Mouse (Mus musculus) kidney, embryonic 14.5 days (tissue): ENCODE measurements around the gene Ppp2r5a. TPM values are rescaled to one million over a fixed set of nuclear protein-coding genes. Genes with fewer than 3 reads are reported as not detected.

Source experiments
- ATAC-seq: fragments of 200-750 bp; cut with Nextera tagmentation; 2 replicates; pipeline ENCODE4 v1.8.0; 2017; ENCODE audit warnings: moderate number of reproducible peaks, mild to moderate bottlenecking, moderate TSS enrichment, moderate library complexity; ENCODE audit not compliant: low FRiP score, low TSS enrichment
- H3K27ac ChIP-seq: fragments of 300-500 bp; sonication (generic); 2 replicates; pipeline ENCODE4 v1.5.1; 2014; ENCODE audit warnings: low read depth, mild to moderate bottlenecking, low read length, moderate library complexity, mixed read lengths
- H3K27me3 ChIP-seq: fragments of 300-500 bp; sonication (generic); 2 replicates; pipeline ENCODE4 v1.6.1; 2014; ENCODE audit warnings: mild to moderate bottlenecking, low read length; ENCODE audit not compliant: control insufficient read depth, insufficient read depth
- H3K36me3 ChIP-seq: fragments of 300-500 bp; sonication (generic); 2 replicates; pipeline ENCODE4 v1.6.1; 2014; ENCODE audit warnings: low read length, mixed read lengths; ENCODE audit not compliant: control insufficient read depth, insufficient read depth
- H3K4me1 ChIP-seq: fragments of 300-500 bp; sonication (generic); 2 replicates; pipeline ENCODE4 v1.6.1; 2014; ENCODE audit warnings: low read length, mixed read lengths; ENCODE audit not compliant: control insufficient read depth, insufficient read depth
- H3K4me2 ChIP-seq: fragments of 300-500 bp; sonication (generic); replicated peaks from 2 replicates; pipeline ENCODE4 v1.6.1; 2014; ENCODE audit warnings: low read depth, mild to moderate bottlenecking, low read length
- H3K4me3 ChIP-seq: fragments of 300-500 bp; sonication (generic); 2 replicates; pipeline ENCODE4 v1.5.1; 2014; ENCODE audit warnings: mild to moderate bottlenecking, low read length
- H3K9ac ChIP-seq: fragments of 300-500 bp; sonication (generic); 2 replicates; pipeline ENCODE4 v1.6.1; 2014; ENCODE audit warnings: low read depth, mild to moderate bottlenecking, low read length, moderate library complexity
- H3K9me3 ChIP-seq: fragments of 300-500 bp; sonication (generic); 2 replicates; pipeline ENCODE4 v1.6.1; 2016; ENCODE audit warnings: low read length; ENCODE audit not compliant: control insufficient read depth
- WGBS: fragments of 180-500 bp; shearing (Covaris S2); extraction: QIAGEN DNeasy Blood & Tissue Kit; methylation state at CpG from one replicate; pipeline ENCODE4 v1.1.7; 2014; 5-methylcytosine and 5-hydroxymethylcytosine counted together
- polyA plus RNA-seq: library from polyadenylated mRNA; unstranded; fragments of >200 nt; fragmentation: Nextera tagmentation; extraction: Ambion mirVana; gene quantifications from 2 replicates; pipeline ENCODE4 v1.2.1, GENCODE M21; 2014

Ppp2r5a gene
- polyA plus RNA-seq, 1 experiment from 2014 or later, result 25.0 TPM

DNA sequence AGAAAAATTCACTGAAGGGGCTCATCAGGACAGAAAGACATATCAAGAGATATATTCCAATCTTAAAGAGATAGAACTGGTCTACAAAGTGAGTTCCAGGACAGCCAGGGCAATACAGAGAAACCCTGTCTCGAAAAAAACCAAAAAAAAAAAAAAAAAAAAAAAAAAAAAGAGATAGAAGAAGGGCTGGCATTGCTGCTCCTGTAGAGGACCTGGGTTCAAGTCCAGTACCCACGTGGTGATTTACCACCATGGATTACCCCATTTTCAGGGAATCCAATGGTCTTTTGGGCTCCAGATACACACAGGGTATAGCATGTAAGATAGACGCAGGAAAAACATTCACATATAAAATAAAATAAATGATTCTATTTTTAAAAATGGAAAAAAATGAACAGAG is 22.2 kb downstream of the Ppp2r5a start:
- H3K36me3 ChIP-seq, result no peaks in the 10 kb centered on the region
- H3K27ac ChIP-seq, result no peak overlapping the region
- no peak overlapping the region for H3K9ac ChIP-seq
- no peaks in the 10 kb centered on the region for H3K4me1 ChIP-seq
- no peak overlapping the region for H3K4me2 ChIP-seq
- H3K4me3 ChIP-seq, result no peak overlapping the region
- 92% methylated on average over 3 of the region's 3 CpGs for WGBS
- no peaks in the 10 kb centered on the region for H3K27me3 ChIP-seq
- ATAC-seq, result no peak
- H3K9me3 ChIP-seq, result no peaks in the 10 kb centered on the region

DNA sequence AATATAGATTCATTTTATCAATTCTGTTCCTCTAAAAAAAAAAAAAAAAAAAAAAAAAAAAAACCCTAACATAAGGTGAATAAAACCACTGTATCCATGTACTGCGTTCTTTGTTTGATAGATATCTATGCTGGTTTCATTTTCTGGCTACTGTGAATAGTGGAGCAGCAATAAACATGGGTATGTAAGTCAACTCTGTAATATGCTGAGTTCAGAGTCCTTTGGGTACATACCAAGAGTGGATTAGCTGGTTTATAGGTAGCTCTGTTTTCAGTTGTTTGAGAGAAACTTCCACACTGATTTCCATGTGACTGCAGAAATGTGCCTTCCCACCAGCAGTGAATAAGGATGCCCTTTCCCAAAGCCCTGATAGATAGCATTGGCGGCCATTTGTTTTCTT is 25.0 kb downstream of the Ppp2r5a start:
- no peaks in the 10 kb centered on the region for H3K4me1 ChIP-seq
- H3K36me3 ChIP-seq, result no peaks in the 10 kb centered on the region
- no peaks in the 10 kb centered on the region for H3K9me3 ChIP-seq
- no peaks in the 10 kb centered on the region for H3K27me3 ChIP-seq
- no peak overlapping the region for H3K4me2 ChIP-seq
- H3K4me3 ChIP-seq, result no peak overlapping the region
- ATAC-seq, result no peak
- H3K9ac ChIP-seq, result no peak overlapping the region
- H3K27ac ChIP-seq, result no peak overlapping the region
- WGBS, result 95% methylated on average over 2 of the region's 2 CpGs

DNA sequence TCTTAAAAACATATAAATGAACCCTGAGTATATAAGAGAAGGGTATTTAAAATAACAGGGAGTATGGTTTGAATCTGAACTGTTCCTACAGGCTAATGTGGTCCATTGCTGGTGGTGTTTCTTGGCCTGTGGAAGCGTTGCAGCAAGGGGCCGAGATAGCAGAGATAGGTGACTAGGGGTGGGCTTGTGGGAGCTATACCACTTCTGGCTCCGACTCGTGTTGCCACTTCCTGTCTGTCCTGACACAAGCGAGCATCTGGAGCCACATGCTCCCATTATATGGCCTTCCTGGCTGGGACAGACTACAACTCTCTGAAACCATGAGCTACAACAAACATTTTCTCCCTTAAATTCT is 27.5 kb downstream of the Ppp2r5a start:
- H3K36me3 ChIP-seq, result peaks cover 3% of the 10 kb centered on the region; the same call in 1 of the 2 replicates
- no peaks in the 10 kb centered on the region for H3K27me3 ChIP-seq
- no peaks in the 10 kb centered on the region for H3K9me3 ChIP-seq
- H3K4me1 ChIP-seq, result no peaks in the 10 kb centered on the region
- H3K4me2 ChIP-seq, result no peak overlapping the region
- no peak overlapping the region for H3K9ac ChIP-seq
- H3K27ac ChIP-seq, result no peak overlapping the region
- no peak for ATAC-seq
- no peak overlapping the region for H3K4me3 ChIP-seq
- WGBS, result 89% methylated on average over 5 of the region's 5 CpGs

DNA sequence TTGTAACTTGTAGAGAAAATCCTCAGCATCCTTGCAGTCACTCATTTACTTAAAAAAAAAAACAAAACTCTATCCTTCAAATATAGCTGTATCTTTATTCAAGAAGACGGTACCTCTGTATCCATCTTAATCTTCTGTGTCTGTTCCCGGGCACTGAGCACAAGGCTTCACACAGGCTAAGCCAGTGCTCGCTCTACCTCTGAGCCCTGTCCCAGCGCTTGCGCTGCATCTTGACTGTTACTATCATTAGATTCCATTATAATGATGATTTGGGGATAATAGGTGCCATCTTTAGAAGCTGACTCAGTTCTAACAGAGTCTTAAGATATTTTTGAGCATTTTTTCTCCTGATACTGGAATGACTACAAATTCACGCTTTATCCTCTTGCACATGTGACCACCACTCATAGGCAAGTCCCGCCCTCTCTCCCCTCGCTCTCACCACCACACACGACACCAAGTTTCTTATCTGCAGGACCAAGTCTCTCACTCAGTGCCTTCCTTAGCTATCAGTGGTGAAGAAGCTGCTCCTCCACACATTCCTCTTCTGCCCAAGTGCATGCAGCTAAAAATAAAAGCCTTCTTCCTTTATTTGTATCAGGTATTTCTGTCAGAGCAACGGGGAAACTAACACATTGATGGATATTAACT is 28.0 kb downstream of the Ppp2r5a start:
- ATAC-seq, result no peak
- WGBS, result 92% methylated on average over 10 of the region's 10 CpGs

DNA sequence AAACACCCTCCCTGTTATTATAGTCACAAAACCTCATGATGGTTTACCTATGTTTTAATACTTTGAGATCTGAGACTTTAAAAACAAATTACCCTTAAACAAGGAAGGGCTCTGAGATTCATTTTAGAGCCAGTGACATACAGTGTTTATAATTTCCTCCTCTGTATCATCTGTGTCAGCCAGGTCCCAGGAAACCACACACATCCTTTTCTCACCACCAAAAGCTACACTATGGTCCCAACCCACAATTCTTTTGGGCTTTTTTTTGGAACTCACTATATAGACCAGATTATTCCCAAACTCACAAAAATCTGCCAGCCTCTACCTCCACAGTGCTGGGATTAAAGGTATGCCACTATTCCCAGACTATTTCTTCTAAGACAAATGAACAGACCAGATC is 33.9 kb downstream of the Ppp2r5a start:
- Histone ChIP-seq H3K9ac (no peak overlapping the region), H3K9me3 (no peaks in the 10 kb centered on the region), H3K27ac (no peak overlapping the region), H3K4me1 (no peaks in the 10 kb centered on the region), H3K36me3 (peaks cover 15% of the 10 kb centered on the region; the same call in 1 of the 2 replicates), H3K4me3 (no peak overlapping the region), H3K4me2 (no peak overlapping the region), H3K27me3 (no peaks in the 10 kb centered on the region)
- no peak for ATAC-seq

More for the DNA sequence above, 28.0 kb downstream of the Ppp2r5a start:
- Histone ChIP-seq H3K4me2 (no peak overlapping the region), H3K27ac (no peak overlapping the region), H3K9ac (no peak overlapping the region), H3K4me1 (no peaks in the 10 kb centered on the region), H3K36me3 (peaks cover 4% of the 10 kb centered on the region; the same call in 1 of the 2 replicates), H3K27me3 (no peaks in the 10 kb centered on the region), H3K4me3 (no peak overlapping the region), H3K9me3 (no peaks in the 10 kb centered on the region)

DNA sequence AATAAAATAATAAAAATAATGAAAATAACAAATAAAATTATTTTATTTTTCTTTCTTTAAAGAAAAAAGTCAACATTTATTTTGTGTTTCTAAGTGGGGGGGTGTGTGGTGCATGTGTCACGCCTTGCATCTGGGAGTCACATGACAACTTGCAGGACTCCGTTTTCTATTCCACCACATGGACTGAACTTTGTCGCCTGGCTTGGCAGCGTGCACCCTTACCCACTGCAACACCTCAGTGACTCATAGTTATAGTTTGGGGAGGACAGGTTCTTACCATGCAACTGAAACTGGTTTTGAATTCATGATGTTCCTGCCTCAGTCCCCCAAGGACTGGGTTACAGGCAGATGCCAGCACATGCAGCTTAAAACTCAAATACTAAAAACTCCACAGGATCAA is 34.9 kb downstream of the Ppp2r5a start:
- no peak for ATAC-seq
- no peak overlapping the region for H3K4me3 ChIP-seq
- WGBS, result 86% methylated on average over 4 of the region's 4 CpGs
- H3K4me1 ChIP-seq, result no peaks in the 10 kb centered on the region
- no peaks in the 10 kb centered on the region for H3K27me3 ChIP-seq
- H3K4me2 ChIP-seq, result no peak overlapping the region
- H3K9me3 ChIP-seq, result no peaks in the 10 kb centered on the region
- H3K27ac ChIP-seq, result no peak overlapping the region
- H3K9ac ChIP-seq, result no peak overlapping the region
- H3K36me3 ChIP-seq, result peaks cover 15% of the 10 kb centered on the region; the same call in 1 of the 2 replicates

DNA sequence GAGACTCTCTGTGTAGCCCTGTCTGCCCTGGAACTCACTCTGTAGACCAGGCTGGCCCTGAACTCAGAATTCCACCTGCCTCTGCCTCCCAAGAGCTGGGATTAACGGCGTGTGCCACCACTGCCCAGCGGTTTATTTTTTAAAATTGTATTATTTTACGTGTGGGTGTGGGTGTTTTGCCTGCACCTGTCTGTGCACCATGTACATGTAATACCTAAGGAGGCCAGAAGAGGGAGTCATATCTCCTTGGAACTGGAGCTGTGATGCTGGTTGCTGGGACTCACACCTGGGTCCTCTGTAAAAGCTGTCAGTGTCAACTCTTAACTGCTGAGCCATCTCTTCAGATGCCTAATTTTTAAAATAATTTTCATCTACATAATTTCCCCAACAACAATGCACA is 38.6 kb downstream of the Ppp2r5a start:
- 73% methylated on average over 4 of the region's 4 CpGs for WGBS
- Histone ChIP-seq H3K4me2 (no peak overlapping the region), H3K27ac (no peak overlapping the region), H3K9me3 (no peaks in the 10 kb centered on the region), H3K9ac (no peak overlapping the region), H3K27me3 (no peaks in the 10 kb centered on the region), H3K36me3 (peaks cover 18% of the 10 kb centered on the region; the same call in 1 of the 2 replicates), H3K4me1 (no peaks in the 10 kb centered on the region), H3K4me3 (no peak overlapping the region)
- ATAC-seq, result no peak

DNA sequence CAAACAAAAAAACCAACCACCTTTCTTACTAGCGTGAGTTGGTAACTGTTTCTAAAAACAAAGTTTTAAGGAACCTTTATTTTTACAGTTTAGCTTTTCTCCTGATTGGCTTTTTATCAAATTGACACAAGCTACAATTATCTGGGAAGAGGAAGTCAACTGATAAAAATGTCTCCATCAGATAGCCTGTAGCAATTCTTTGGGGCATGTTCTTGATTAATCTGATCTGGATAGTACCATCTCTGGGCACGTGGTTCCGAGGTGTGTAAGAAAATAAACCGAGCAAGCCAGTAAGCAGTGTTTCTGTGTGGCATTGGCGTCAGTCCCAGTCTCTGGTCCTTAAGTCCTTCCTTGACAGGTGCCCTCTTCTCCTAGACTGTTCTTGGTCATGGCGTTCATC is 40.7 kb downstream of the Ppp2r5a start:
- Histone ChIP-seq H3K36me3 (peaks cover 29% of the 10 kb centered on the region; the same call in 1 of the 2 replicates), H3K27ac (no peak overlapping the region), H3K27me3 (no peaks in the 10 kb centered on the region), H3K4me1 (no peaks in the 10 kb centered on the region), H3K9me3 (no peaks in the 10 kb centered on the region), H3K4me2 (no peak overlapping the region), H3K9ac (no peak overlapping the region), H3K4me3 (no peak overlapping the region)
- no peak for ATAC-seq
- 90% methylated on average over 6 of the region's 6 CpGs for WGBS

DNA sequence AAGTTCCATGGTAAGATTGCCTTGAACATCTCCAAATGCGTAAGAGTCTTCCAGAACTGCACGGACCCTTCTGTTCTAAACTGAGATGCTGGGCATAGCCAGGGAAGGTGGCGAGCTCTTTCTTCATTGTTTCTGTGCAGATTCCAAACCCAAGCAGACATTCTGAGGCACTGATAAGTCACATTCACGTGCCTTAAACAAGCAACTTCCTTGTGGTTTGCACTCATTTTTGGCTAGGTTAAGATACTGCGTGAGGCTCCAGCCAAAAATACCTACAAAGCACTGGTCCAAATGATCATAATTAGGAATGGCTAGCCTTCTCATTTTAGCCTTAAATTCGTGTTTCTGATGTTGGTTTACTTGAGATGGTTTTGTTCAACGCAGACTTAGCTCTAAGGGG is 43.6 kb downstream of the Ppp2r5a start:
- WGBS, result 90% methylated on average over 7 of the region's 7 CpGs
- no peaks in the 10 kb centered on the region for H3K9me3 ChIP-seq
- no peak overlapping the region for H3K9ac ChIP-seq
- H3K27ac ChIP-seq, result no peak overlapping the region
- ATAC-seq, result no peak
- H3K4me3 ChIP-seq, result no peak overlapping the region
- no peak overlapping the region for H3K4me2 ChIP-seq
- H3K36me3 ChIP-seq, result peaks cover 42% of the 10 kb centered on the region; the same call in 1 of the 2 replicates
- H3K4me1 ChIP-seq, result no peaks in the 10 kb centered on the region
- no peaks in the 10 kb centered on the region for H3K27me3 ChIP-seq
